Mouse (Mus musculus): Measurements from ENCODE around the gene 1700029J07Rik. TPM values are rescaled to one million over a fixed set of nuclear protein-coding genes. Genes with fewer than 3 reads are reported as not detected.

Gene 1700029J07Rik
- polyA plus RNA-seq (2012; rRNA removed): 3.9 and 4.3 TPM in 2 replicates

DNA sequence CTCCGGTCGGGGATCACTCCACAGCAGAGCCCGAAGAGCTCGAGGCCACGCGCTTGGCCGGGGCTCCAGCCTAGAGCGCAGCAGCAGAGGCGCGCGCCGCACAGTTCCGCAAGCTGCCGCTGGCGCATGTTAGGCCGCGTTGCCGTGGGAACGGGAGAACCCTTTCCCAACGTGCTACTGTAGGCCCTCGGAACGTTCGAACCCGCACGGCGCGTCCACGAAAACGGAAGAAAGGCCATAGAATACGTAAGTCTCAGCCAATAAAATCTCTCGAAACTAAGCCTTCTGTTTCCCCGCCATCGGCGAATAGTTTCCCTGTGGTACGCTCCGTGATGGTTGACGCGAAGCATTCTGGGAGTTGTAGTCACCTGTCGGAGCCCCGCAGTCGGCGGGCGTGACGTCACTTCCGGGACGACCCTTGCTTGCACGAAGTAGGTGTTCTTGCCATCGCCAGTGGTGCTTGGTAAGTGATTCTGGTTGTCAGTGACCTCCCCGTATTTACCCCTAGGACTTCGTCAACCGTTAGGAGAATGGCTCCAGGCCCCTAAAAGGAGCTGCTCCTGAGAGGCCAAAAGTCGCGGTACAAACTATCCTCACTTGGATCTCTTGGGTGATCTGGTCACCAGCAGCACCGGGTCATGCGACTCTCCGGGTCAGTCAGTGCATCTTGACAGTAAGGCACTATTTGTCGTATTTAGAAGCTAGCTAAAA lies at the start of gene 1700029J07Rik, which contains the start of gene Ufsp2:
Gene 1700029J07Rik (minus strand): TSS at position 127 of the 711 bp plus-strand sequence.
Gene Ufsp2 (plus strand): TSS at position 403 of the 711 bp plus-strand sequence.
- TF ChIP-seq POLR2A (IDR thresholded peaks at IDR 0.05; ENCODE audit: borderline replicate concordance, extremely low read depth, insufficient read depth, insufficient read length, poor library complexity, severe bottlenecking) (peak; percentile 36; the same call in 1 of the 2 replicates), CTCF (IDR thresholded peaks at IDR 0.05; ENCODE audit: borderline replicate concordance, extremely low read depth, insufficient read depth, insufficient read length) (peak; percentile 61)
- peak; percentile 100 for DNase-seq (ENCODE audit: low read depth)

DNA sequence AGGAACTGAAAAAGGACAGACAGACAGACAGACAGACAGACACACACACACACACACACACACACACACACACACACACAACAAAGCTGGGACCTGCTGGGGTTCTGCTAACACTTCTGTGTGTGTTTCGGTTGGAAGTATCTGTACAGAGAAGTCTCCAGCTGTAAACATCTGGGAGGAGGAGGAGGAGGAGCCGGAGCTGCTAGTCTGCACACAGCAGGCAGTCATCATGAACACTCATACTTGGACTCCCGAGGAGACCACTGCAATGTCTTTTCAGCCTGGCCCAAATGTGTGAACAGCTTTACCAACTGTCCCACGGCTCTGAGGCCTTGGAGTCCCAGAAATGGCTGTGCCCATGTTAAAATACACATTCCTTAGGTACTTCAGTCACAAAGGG lies 49.3 kb upstream of the 1700029J07Rik start:
- TF ChIP-seq POLR2A (IDR thresholded peaks at IDR 0.05; ENCODE audit: borderline replicate concordance, extremely low read depth, insufficient read depth, insufficient read length, poor library complexity, severe bottlenecking) (no peak), CTCF (IDR thresholded peaks at IDR 0.05; ENCODE audit: borderline replicate concordance, extremely low read depth, insufficient read depth, insufficient read length) (no peak)
- DNase-seq (ENCODE audit: low read depth): no peak

DNA sequence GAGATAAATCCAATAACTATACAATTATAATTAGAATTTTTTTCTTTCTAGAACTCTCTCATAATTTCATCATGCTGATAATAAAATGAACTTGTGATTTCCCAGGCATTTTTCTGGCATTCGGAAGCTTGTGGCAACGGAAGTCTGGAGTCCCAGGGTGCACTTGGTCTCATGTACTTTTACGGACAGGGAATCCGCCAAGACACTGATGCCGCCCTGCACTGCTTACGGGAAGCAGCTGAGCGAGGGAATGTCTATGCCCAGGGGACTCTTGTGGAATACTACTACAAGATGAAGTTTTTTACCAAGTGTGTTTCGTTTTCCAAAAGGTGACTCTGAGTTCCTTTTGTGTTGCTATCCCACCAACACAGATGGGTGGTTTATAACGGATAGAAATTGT lies 47.7 kb upstream of the 1700029J07Rik start:
- TF ChIP-seq POLR2A (IDR thresholded peaks at IDR 0.05; ENCODE audit: borderline replicate concordance, extremely low read depth, insufficient read depth, insufficient read length, poor library complexity, severe bottlenecking) (no peak), CTCF (IDR thresholded peaks at IDR 0.05; ENCODE audit: borderline replicate concordance, extremely low read depth, insufficient read depth, insufficient read length) (no peak)
- DNase-seq (ENCODE audit: low read depth): no peak

GRCm38 (mm10) chr8:46022203-46022602 lies 47.2 kb upstream of the 1700029J07Rik start:
- no peak for DNase-seq (ENCODE audit: low read depth)
- TF ChIP-seq CTCF (IDR thresholded peaks at IDR 0.05; ENCODE audit: borderline replicate concordance, extremely low read depth, insufficient read depth, insufficient read length) (no peak), POLR2A (IDR thresholded peaks at IDR 0.05; ENCODE audit: borderline replicate concordance, extremely low read depth, insufficient read depth, insufficient read length, poor library complexity, severe bottlenecking) (no peak)

GRCm38 (mm10) chr8:46010746-46011680 lies 36.0 kb upstream of the 1700029J07Rik start:
- TF ChIP-seq CTCF (IDR thresholded peaks at IDR 0.05; ENCODE audit: borderline replicate concordance, extremely low read depth, insufficient read depth, insufficient read length) (peak; percentile 36; the same call in 1 of the 2 replicates), POLR2A (IDR thresholded peaks at IDR 0.05; ENCODE audit: borderline replicate concordance, extremely low read depth, insufficient read depth, insufficient read length, poor library complexity, severe bottlenecking) (no peak)
- DNase-seq (ENCODE audit: low read depth): peak; percentile 66

GRCm38 (mm10) chr8:46010306-46010705 lies 35.3 kb upstream of the 1700029J07Rik start:
- TF ChIP-seq CTCF (IDR thresholded peaks at IDR 0.05; ENCODE audit: borderline replicate concordance, extremely low read depth, insufficient read depth, insufficient read length) (no peak), POLR2A (IDR thresholded peaks at IDR 0.05; ENCODE audit: borderline replicate concordance, extremely low read depth, insufficient read depth, insufficient read length, poor library complexity, severe bottlenecking) (no peak)
- peak; percentile 51 for DNase-seq (ENCODE audit: low read depth)

DNA sequence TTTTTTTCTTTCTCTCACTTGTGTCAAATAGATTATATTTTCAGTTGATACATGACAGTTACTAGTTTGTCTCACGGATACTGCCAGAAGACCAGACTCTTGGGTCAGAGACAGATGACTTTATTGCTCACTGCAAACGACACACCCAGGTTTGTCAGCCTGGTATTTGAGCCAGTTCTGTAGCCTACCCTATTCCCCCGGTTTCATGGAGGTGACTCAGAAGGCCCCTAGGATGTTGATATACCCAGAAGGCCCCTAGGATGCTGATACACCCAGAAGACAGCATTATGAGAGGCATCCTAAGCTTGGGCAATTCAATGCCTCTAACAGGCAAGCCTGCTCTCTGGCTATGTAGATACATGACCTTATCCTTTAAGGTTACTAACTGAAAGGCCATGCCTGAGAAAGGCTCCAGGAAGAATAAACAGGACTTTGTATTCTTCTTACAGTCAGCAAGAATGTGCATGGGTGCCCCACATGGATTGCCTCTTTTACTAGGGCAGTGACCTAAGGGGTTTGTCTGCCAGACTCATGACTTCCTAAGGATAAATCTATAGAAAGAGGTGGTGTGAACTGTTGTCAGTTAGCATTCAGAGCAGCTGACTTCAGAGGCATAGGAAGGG lies 32.1 kb upstream of the 1700029J07Rik start:
- no peak for DNase-seq (ENCODE audit: low read depth)

DNA sequence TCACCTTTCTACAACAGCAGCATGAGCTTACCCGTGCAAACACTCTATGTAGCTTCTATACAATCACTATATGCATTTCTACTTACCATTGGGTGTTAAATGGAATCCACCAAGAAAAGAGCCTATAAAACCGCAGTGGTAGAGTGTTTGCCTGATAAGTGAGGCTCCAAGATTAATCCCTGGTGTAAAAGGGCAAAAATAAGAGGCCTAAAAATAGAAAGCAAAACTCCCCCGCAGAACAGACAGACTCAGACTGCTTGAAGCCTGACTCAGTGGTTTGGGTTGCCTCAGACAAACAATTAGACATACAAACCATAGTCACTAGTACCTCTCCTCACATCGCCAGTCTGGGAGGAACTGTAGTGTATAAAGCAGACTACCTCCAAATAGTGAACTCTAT lies 30.5 kb upstream of the 1700029J07Rik start, which contains the start of gene Ankrd37:
Gene Ankrd37 (minus strand): TSS at position 112 of the 400 bp plus-strand sequence.
- TF ChIP-seq POLR2A (IDR thresholded peaks at IDR 0.05; ENCODE audit: borderline replicate concordance, extremely low read depth, insufficient read depth, insufficient read length, poor library complexity, severe bottlenecking) (no peak), CTCF (IDR thresholded peaks at IDR 0.05; ENCODE audit: borderline replicate concordance, extremely low read depth, insufficient read depth, insufficient read length) (no peak)
- no peak for DNase-seq (ENCODE audit: low read depth)

More for the DNA sequence above, 32.1 kb upstream of the 1700029J07Rik start:
- TF ChIP-seq CTCF (IDR thresholded peaks at IDR 0.05; ENCODE audit: borderline replicate concordance, extremely low read depth, insufficient read depth, insufficient read length) (no peak), POLR2A (IDR thresholded peaks at IDR 0.05; ENCODE audit: borderline replicate concordance, extremely low read depth, insufficient read depth, insufficient read length, poor library complexity, severe bottlenecking) (no peak)

DNA sequence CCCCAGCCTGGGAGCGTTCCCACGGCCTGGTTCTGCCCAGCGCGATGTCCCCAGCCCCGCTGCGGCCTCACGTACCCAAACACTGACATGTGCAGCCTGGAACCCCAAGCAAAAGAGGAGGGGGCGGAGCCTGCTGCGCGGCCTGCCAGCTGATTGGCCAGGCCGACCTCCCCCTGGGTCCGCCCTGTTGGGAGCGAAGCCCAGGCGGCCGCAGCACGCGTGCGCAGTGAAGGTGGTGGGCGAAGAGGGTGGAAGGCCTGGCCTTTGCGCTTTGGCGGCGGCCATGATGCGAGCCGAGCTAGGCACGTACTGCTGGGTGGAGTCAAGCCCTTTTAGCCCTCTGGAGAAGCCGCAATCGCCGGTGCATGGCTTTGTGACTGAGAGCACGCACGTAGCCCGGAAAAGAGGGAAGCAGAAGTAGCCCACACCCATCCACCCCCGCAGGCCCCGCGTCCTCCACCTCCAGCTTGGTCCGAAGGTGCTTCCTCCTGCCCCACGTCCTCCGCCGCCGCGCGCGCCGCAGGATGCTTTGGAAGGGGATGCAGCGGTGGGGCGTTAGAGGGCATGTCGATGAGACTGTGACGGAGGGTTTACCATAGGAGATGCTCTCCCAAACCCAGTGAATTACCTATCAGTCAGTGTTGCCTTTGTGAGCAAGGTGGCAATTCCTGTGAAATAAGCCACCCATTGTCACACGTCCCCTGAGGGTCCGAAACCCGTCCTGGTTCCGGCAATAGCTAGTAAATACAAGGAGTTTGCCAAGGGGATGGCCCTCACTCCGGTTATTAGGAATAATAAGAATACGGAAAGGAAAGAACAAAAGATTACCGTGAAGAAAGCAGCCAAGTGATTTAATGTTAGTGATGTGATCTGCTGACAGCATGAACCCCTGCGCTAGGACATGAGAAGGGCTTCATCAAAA lies 25.0 kb upstream of the 1700029J07Rik start:
- peak; percentile 99 for DNase-seq (ENCODE audit: low read depth)
- TF ChIP-seq POLR2A (IDR thresholded peaks at IDR 0.05; ENCODE audit: borderline replicate concordance, extremely low read depth, insufficient read depth, insufficient read length, poor library complexity, severe bottlenecking) (peak; percentile 66; the same call in 1 of the 2 replicates), CTCF (IDR thresholded peaks at IDR 0.05; ENCODE audit: borderline replicate concordance, extremely low read depth, insufficient read depth, insufficient read length) (no peak)

Data from brain, embryonic 14.5 days (tissue).